Mouse (Mus musculus) CD4-positive naive resting alpha-beta T cell, adult 76 days (primary cell): ENCODE data around the gene Btbd35f6. TPM values are rescaled to one million over a fixed set of nuclear protein-coding genes. Genes with fewer than 3 reads are reported as not detected.

Source experiments
- total RNA-seq: library from RNA; stranded (reverse); gene quantifications from one replicate; pipeline ENCODE4 v1.2.4, GENCODE M21; 2023

Gene Btbd35f6
- not detected for total RNA-seq

GRCm38 (mm10) chrX:33956440-33956839, at the start of gene Btbd35f6:
Gene Btbd35f6, minus strand, starts transcription at chrX:33956540.

GRCm38 (mm10) chrX:33986716-33987115, 30.4 kb upstream of the Btbd35f6 start, which contains the start of gene Gm21870:
Gene Gm21870, minus strand, starts transcription at chrX:33986816.

Other genes with a start within 250 kb of the Btbd35f6 start
- not detected for gene Gm21870, start 30.3 kb upstream of the Btbd35f6 start, total RNA-seq
- not detected for gene Btbd35f9, start 205.0 kb upstream of the Btbd35f6 start, total RNA-seq